Mouse (Mus musculus) lung, postnatal 14 days (tissue): ENCODE results near the gene Sorbs1.

Experiments used
- DNase-seq: peaks from one replicate; pipeline ENCODE4 v3.0.0; 2021

Gene Sorbs1

GRCm38 (mm10) chr19:40369852-40370811 is 143.4 kb downstream of the Sorbs1 start:
- no peak for DNase-seq

- DNase-seq, result no peak
These were observed 145.1 kb downstream of the Sorbs1 start for GRCm38 (mm10) chr19:40368517-40368916.

- DNase-seq, result peak; percentile 63
These were observed 147.2 kb downstream of the Sorbs1 start for GRCm38 (mm10) chr19:40366163-40366941.

- peak; percentile 52 for DNase-seq
These were observed 148.4 kb downstream of the Sorbs1 start for GRCm38 (mm10) chr19:40365137-40365536.

- DNase-seq, result no peak
These were observed 150.1 kb downstream of the Sorbs1 start for GRCm38 (mm10) chr19:40363447-40363846.

GRCm38 (mm10) chr19:40362203-40362865 is 151.2 kb downstream of the Sorbs1 start:
- no peak for DNase-seq

- DNase-seq, result no peak
These were observed 153.7 kb downstream of the Sorbs1 start for GRCm38 (mm10) chr19:40359712-40360394.

GRCm38 (mm10) chr19:40356536-40357522 is 156.8 kb downstream of the Sorbs1 start:
- no peak for DNase-seq

GRCm38 (mm10) chr19:40355075-40355474 is 158.5 kb downstream of the Sorbs1 start:
- DNase-seq, result no peak

- no peak for DNase-seq
These were observed 161.6 kb downstream of the Sorbs1 start for GRCm38 (mm10) chr19:40352006-40352405.

GRCm38 (mm10) chr19:40350835-40351234 is 162.7 kb downstream of the Sorbs1 start:
- no peak for DNase-seq

- no peak for DNase-seq
These were observed 163.6 kb downstream of the Sorbs1 start for GRCm38 (mm10) chr19:40349713-40350671.

GRCm38 (mm10) chr19:40349281-40349680 is 164.3 kb downstream of the Sorbs1 start:
- no peak for DNase-seq

- DNase-seq, result no peak
These were observed 164.9 kb downstream of the Sorbs1 start for GRCm38 (mm10) chr19:40348652-40349051.

- no peak for DNase-seq
These were observed 165.4 kb downstream of the Sorbs1 start for GRCm38 (mm10) chr19:40348175-40348574.

GRCm38 (mm10) chr19:40346908-40347307 is 166.7 kb downstream of the Sorbs1 start:
- no peak for DNase-seq

GRCm38 (mm10) chr19:40346232-40346844 is 167.2 kb downstream of the Sorbs1 start:
- no peak for DNase-seq

GRCm38 (mm10) chr19:40345684-40346083 is 167.9 kb downstream of the Sorbs1 start:
- DNase-seq, result peak; percentile 62

GRCm38 (mm10) chr19:40343018-40343417 is 170.6 kb downstream of the Sorbs1 start:
- DNase-seq, result peak; percentile 89

GRCm38 (mm10) chr19:40341141-40341540 is 172.4 kb downstream of the Sorbs1 start:
- no peak for DNase-seq
